Mouse (Mus musculus): ENCODE results near the gene Sipa1l1.

DNA sequence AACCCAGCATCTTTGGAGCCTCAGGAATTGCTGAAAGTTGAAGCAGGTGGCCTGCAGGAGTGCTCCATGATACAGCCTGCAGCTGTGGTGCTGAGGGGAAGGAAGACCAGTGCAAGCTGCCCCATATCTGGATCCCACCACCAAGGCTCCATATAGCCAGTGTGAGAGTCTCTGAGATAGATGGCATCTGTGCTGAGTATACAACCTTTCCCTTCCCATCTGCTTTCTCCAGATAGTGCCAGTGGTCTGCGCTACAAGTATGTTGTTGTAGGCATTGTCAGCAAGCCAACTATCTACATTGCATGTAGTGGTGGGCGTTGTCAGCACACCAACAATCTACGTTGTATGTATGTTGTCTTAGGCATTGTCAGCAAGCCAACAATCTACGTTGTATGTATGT is 68.0 kb downstream of the Sipa1l1 start:
- no peak for TF ChIP-seq GATA1 (IDR thresholded peaks at IDR 0.05; ENCODE audit: borderline replicate concordance, low read length)
- TF ChIP-seq FLI1 (IDR thresholded peaks at IDR 0.05; ENCODE audit: low read length): no peak
